Mouse (Mus musculus): Measurements from ENCODE around the gene Msmb. TPM values are rescaled to one million over a fixed set of nuclear protein-coding genes. Genes with fewer than 3 reads are reported as not detected.
"Not testable (repeated sequence)": the region's sequence is repeated elsewhere in the genome, so short reads cannot be mapped to it uniquely, and the experiment has no call there.

Gene Msmb
- polyA plus RNA-seq, 1 experiment from 2014 or later = not detected

- H3K27me3 ChIP-seq (replicated peaks) = no peaks in the 10 kb centered on the region
- H3K27ac ChIP-seq (replicated peaks) = no peak overlapping the region
- no peak overlapping the region for H3K9ac ChIP-seq (replicated peaks)
- no peak overlapping the region for H3K4me3 ChIP-seq (replicated peaks)
- H3K36me3 ChIP-seq = peaks cover 72% of the 10 kb centered on the region
- H3K9me3 ChIP-seq (replicated peaks) = no peaks in the 10 kb centered on the region
- WGBS = 96% methylated on average over 4 of the region's 4 CpGs
- no peak for ATAC-seq (ENCODE audit: low FRiP score)
- no peak overlapping the region for H3K4me2 ChIP-seq
- H3K4me1 ChIP-seq = no peaks in the 10 kb centered on the region
Observed at GRCm38 (mm10) chr14:32183846-32184245, 42.0 kb downstream of the Msmb start.

- Histone ChIP-seq H3K4me2 (no peak overlapping the region), H3K27me3 (replicated peaks) (no peaks in the 10 kb centered on the region), H3K9ac (replicated peaks) (no peak overlapping the region), H3K27ac (replicated peaks) (no peak overlapping the region), H3K9me3 (replicated peaks) (no peaks in the 10 kb centered on the region), H3K4me3 (replicated peaks) (no peak overlapping the region), H3K4me1 (no peaks in the 10 kb centered on the region), H3K36me3 (peaks cover 52% of the 10 kb centered on the region)
- no peak for ATAC-seq (ENCODE audit: low FRiP score)
- 89% methylated on average over 6 of the region's 6 CpGs for WGBS
Observed at GRCm38 (mm10) chr14:32190627-32191391, 49.0 kb downstream of the Msmb start.

DNA sequence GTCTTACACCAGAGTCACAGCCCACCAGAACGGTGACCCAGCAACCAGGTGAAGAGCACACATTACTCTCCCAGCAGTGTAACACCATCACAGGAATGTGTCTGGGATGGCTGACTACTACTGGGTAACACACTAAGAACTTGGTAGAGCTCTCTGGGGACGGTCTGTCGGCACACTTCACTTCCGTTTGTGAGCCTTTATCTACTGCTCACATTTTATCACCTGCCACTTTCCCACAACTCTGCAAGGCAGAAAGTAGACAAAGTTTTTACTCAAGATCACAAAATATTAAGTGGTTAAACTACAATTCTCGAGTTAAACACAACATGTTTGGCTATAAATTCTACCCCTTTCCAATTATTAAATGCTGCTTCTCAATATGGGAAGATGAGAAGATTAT lies 50.1 kb downstream of the Msmb start:
- ATAC-seq (ENCODE audit: low FRiP score) = no peak
- Histone ChIP-seq H3K4me3 (replicated peaks) (no peak overlapping the region), H3K27me3 (replicated peaks) (no peaks in the 10 kb centered on the region), H3K9ac (replicated peaks) (no peak overlapping the region), H3K9me3 (replicated peaks) (no peaks in the 10 kb centered on the region), H3K4me2 (no peak overlapping the region), H3K4me1 (no peaks in the 10 kb centered on the region), H3K27ac (replicated peaks) (no peak overlapping the region), H3K36me3 (peaks cover 49% of the 10 kb centered on the region)
- 95% methylated on average over 5 of the region's 5 CpGs for WGBS

DNA sequence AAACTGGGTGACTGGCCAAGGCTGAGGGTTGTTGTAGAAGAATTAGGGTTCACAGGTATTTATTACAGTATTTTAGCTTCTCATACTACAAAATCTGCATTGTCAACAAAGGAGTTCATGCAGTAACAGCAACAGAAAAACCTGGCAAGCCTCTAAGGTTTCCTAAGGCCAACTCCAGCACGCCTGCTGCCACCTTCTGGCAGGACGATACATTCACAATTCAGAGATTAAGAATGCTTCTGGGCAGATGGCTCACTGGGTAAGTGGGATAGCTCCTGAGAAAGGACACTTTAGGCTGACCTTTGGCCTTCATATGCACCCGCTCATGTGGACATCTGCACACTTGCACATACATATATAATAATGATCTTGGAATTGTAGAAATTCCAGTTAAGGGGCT lies 50.6 kb downstream of the Msmb start:
- no peaks in the 10 kb centered on the region for H3K27me3 ChIP-seq (replicated peaks)
- H3K9ac ChIP-seq (replicated peaks) = no peak overlapping the region
- H3K27ac ChIP-seq (replicated peaks) = no peak overlapping the region
- no peaks in the 10 kb centered on the region for H3K9me3 ChIP-seq (replicated peaks)
- no peaks in the 10 kb centered on the region for H3K4me1 ChIP-seq
- no peak for ATAC-seq (ENCODE audit: low FRiP score)
- no peak overlapping the region for H3K4me2 ChIP-seq
- H3K4me3 ChIP-seq (replicated peaks) = no peak overlapping the region
- 62% methylated on average over 3 of the region's 3 CpGs for WGBS
- peaks cover 48% of the 10 kb centered on the region for H3K36me3 ChIP-seq

DNA sequence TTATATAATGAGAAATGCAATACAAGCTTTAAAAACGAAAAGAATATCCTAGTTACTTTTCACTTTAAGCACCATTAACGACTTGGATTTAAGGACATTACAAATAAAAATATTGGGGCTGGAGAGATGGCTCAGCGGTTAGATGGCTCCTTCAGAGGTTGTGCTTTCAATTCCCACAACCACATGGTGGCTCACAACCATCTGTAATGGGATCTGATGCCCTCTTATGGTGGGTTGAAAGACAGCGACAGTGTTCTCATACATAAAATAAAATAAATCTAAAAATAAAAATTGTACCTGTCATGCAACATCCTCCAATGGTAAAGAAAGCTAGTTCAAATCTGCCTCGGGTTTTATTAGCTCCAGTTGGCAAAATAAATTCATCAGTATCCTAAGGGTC lies 51.7 kb downstream of the Msmb start:
- H3K27ac ChIP-seq (replicated peaks); H3K27me3 ChIP-seq (replicated peaks); H3K4me3 ChIP-seq (replicated peaks); H3K4me2 ChIP-seq; H3K9me3 ChIP-seq (replicated peaks); H3K4me1 ChIP-seq; ATAC-seq (ENCODE audit: low FRiP score); H3K9ac ChIP-seq (replicated peaks): not testable (repeated sequence)
- 90% methylated on average over 5 of the region's 5 CpGs for WGBS
- peaks cover 46% of the 10 kb centered on the region for H3K36me3 ChIP-seq

DNA sequence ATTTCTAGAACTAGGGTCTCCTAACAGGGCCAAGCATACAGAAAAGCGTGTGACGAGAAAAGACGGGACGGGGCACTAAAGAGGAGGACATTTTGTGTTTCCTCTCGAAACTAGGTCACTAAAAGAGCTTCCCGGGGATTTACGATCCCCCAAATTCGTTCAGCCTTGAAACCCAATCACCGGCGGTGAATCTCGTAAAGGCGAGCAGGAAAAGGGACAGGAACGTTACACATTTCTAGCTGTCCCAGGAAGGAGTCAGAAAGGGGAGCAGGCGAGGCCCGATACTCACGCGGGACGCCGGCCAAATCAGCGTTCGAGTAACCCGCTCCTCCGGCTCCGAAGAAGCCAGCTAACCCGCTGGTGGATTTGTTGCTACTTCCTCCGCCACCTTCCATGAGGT lies 59.5 kb downstream of the Msmb start:
- H3K27me3 ChIP-seq (replicated peaks) = no peaks in the 10 kb centered on the region
- 0% methylated on average over 26 of the region's 26 CpGs for WGBS
- H3K4me1 ChIP-seq = peaks cover 30% of the 10 kb centered on the region
- peak overlapping the region; percentile 78 for H3K4me2 ChIP-seq
- H3K9me3 ChIP-seq (replicated peaks) = no peaks in the 10 kb centered on the region
- peaks cover 22% of the 10 kb centered on the region for H3K36me3 ChIP-seq
- ATAC-seq (ENCODE audit: low FRiP score) = peak; percentile 56
- peak overlapping the region; percentile 69 for H3K4me3 ChIP-seq (replicated peaks)
- peak overlapping the region; percentile 79; the same call in 1 of the 2 replicates for H3K27ac ChIP-seq (replicated peaks)
- peak overlapping the region; percentile 77 for H3K9ac ChIP-seq (replicated peaks)

DNA sequence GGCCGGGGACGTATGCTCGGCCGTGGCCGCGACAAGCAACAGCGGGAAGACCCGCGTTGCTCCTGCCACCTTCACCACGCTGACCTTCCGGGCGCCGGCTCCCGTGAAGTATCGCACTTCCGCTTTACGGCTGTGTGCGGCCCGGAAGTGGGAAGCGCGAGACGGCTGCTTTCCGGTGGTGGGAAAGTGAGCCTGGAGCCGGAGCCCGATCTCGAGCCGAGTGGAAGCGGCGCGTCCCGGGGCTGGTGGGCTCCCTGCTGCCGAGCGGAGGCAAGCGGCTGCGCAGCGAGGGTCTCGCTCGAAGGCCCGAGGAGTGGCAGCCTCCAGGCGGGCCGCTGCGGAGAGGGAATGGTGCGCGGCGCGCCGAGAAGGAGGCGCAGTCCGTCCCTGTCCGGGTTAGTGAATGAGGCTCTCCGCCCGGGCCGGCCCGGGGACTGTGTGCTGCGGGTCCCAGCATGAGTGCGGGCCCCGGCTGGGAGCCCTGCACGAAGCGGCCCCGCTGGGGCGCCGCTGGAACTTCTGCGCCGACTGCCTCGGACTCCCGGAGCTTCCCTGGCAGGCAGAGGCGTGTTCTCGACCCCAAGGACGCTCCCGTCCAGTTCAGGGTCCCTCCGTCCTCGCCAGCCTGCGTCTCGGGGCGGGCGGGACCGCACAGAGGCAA lies 60.1 kb downstream of the Msmb start, which contains the start of the genes Timm23 and Parg:
Timm23 (minus strand) TSS at position 108 of the 661 bp plus-strand sequence.
Parg (plus strand) TSS at position 159 of the 661 bp plus-strand sequence.
- Histone ChIP-seq H3K27ac (replicated peaks) (peak within 1 kb of the TSS; percentile 79), H3K4me1 (peaks cover 30% of the 10 kb centered on the region), H3K4me2 (peak within 1 kb of the TSS; percentile 88), H3K4me3 (replicated peaks) (peak within 1 kb of the TSS; percentile 69), H3K27me3 (replicated peaks) (no peaks in the 10 kb centered on the region), H3K9me3 (replicated peaks) (no peaks in the 10 kb centered on the region), H3K9ac (replicated peaks) (peak within 1 kb of the TSS; percentile 77), H3K36me3 (peaks cover 20% of the 10 kb centered on the region)
- peak; percentile 96 for ATAC-seq (ENCODE audit: low FRiP score)
- under 1% methylated on average over 75 of the region's 77 CpGs for WGBS

Other genes starting within 250 kb of the Msmb start
- gene Galnt15, start 113.0 kb upstream of the Msmb start, polyA plus RNA-seq (2015; fragmentation: Nextera tagmentation; extraction: Ambion mirVana) = 0.38 and 0.52 TPM in 2 replicates
- 21.6 and 22.0 TPM in 2 replicates for gene Oxnad1, start 56.6 kb upstream of the Msmb start, polyA plus RNA-seq (2015; fragmentation: Nextera tagmentation; extraction: Ambion mirVana)
- 66.4 and 72.8 TPM in 2 replicates for gene Dph3, start 56.3 kb upstream of the Msmb start, polyA plus RNA-seq (2015; fragmentation: Nextera tagmentation; extraction: Ambion mirVana)
- 97.9 and 110 TPM in 2 replicates for gene Ncoa4, start 17.8 kb downstream of the Msmb start, polyA plus RNA-seq (2015; fragmentation: Nextera tagmentation; extraction: Ambion mirVana)
- 251 and 260 TPM in 2 replicates for gene Timm23, start 59.9 kb downstream of the Msmb start, polyA plus RNA-seq (2015; fragmentation: Nextera tagmentation; extraction: Ambion mirVana)
- 28.1 and 34.8 TPM in 2 replicates for gene Parg, start 59.9 kb downstream of the Msmb start, polyA plus RNA-seq (2015; fragmentation: Nextera tagmentation; extraction: Ambion mirVana)
- 19.1 and 21.7 TPM in 2 replicates for gene Ogdhl, start 180.0 kb downstream of the Msmb start, polyA plus RNA-seq (2015; fragmentation: Nextera tagmentation; extraction: Ambion mirVana)
- 0.29 TPM in 1 of 2 replicates, not detected in the other for gene 1700024G13Rik, start 246.4 kb downstream of the Msmb start, polyA plus RNA-seq (2015; fragmentation: Nextera tagmentation; extraction: Ambion mirVana)